Mouse (Mus musculus) embryo, embryonic 9.5 days (tissue): ENCODE results near the gene Elf2.

Experiments
- DNase-seq: peaks from one replicate; pipeline ENCODE4 v3.0.0-alpha.2; 2017; ENCODE audit errors: extremely low spot score

The Elf2 gene

DNA sequence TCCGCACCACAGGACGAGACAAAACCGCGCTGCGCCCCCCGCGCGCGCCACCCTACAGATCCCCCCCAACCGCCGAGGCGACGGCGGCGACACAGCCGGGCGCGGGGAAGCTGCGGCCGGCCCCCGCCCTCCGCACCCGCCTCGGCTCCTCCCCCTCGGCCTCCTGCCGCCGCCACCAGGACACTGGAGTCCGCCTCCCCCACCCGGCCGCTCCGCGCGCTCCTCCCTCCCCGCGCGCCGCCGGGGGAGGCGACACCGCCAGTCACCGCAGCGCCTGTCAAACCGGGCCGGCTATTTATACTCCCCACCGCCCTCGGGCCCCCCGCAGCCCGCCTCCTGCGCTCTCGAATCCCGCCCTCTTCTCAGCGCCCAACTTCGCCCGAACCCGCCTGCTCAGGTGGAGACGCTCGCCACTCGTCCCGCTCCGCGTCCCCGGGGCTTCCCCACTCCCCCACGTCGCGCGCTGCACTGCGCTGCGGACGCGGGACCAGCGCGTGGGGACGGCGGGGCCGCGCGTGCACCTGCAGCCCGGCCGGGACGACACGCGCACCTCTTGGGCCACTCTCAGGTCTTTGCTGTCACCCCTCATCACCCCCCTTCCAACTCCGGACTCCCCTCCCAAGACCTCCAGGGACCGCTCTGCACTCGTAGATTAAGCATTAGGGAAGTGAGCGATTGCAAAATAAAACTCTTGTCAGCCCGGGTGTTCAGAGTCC, at the start of gene Elf2:
TSS of gene Elf2 (minus strand) at position 112 of the 716 bp plus-strand sequence.
- DNase-seq, result peak; percentile 90

DNA sequence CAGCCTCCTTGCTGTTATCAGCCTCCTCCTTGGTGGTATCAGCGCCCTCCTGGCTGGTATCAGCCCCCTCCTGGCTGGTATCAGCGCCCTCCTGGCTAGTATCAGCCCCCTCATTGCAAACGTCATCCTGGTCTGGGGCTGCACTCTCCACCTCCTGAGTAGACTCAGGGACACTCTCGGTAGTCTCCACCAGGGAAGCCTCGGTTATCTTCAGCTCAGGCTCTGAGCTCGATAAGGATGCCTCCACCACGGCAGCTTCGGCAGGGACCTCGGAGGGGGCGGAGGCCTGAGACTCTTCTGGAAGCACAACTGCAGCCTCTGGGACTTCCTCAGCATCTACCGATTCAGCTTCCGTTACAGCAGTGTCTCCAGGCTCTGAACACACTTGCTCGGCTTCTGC, 48.4 kb upstream of the Elf2 start:
- peak; percentile 45 for DNase-seq

DNA sequence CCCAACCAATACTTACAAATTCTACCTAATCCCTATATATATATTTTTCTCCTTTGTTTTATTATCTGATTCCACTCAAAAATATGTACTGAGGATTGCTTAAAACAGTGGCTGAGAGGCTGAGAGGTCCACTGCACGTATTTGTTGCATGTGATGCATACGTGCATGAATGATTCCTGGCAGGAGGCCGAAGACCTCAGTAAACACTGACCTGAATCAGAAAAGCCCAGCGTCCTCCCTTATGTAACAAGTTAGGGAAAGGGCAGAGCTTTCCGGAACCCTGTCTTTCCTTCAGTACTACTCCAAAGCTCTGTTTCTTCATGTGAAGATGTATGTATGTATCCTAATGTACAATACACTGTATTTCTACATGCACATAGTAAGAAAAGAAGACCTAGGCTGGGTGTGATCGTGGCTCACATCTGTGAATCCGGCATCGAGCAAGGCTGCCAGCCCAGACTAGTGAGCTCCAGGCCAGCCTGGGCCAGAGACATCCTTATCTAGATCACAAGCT, 47.5 kb upstream of the Elf2 start:
- DNase-seq, result no peak

DNA sequence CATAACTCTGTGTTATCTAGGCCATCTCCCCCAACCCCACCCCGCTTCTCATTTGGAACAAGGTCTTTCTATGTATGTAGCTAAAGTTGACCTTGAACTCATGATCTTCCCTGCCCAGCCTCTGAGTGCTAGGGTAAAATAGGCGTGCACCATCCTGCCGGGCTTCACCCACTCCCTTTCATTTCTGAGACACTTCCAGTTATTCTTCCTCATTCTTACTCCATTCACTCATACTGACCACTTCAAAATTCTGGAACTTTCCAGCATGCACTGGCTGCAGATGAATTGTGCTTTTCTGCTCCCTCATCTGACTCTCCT, 46.6 kb upstream of the Elf2 start:
- no peak for DNase-seq

DNA sequence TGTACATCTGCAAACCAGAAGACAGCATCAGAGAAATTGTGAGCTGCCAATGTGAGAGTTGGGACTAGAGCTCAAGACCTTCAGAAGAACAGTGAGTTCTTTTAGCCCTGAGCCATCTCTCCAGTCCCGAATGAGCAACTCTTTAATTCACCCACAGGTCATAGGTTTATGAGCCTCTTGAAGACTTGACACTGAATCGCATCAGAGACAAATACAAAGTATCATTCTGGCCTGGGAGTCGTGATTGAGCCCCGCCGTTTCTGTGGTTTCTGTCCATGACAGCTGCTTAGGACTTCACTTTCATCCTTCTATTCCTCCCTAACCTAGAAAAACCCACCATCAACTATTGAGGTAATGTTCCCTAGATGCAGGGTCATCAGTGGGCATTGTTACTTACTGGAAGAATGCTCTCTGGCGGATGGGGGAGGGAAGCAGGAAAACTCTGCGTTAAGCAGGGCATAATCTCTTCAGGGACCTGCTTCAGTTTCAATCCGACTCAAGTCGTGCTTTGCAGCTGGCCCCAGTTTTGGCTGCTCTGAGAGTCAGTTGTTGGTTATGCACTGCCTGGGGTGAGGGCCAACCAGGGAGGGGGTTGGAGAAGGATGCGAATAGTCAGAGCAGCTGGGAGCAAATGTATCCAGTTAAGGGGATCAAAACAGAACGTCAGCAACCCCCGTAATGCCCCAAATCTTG, 46.1 kb upstream of the Elf2 start:
- DNase-seq, result no peak

DNA sequence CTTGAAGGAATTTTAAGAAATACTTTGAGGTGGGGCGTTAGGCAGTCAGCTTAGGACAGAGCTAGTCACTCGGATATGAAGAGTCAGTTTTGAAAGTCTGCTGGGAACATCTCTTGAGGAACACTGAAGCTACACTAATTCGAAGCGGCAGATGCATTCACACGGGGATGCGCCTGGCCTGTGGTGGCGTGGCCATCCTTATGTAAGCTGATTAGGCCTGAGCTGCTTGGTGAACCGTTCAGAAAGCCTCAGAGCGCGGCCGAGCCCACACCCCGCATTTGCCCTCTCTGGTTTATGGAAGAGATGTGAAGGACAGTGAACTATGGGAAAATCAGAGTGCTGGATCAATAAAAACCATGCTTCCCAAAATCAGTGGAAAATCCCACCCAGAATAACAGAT, 42.9 kb upstream of the Elf2 start:
- DNase-seq, result no peak

DNA sequence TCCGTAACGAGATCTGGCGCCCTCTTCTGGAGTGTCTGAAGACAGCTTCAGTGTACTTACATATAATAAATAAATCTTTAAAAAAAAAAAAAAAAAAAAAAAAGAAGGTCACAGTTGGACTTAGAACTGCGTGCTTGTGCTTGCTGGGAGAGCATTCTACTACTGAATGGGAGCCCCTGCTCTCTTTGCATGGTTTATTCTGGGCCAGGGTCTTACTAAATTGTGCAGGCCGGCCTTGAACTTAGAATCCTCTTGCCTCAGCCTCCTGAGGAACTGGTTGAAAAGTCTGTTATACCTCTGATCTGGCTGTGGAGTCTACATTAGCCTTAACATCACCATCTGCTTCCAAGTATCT, 40.2 kb upstream of the Elf2 start:
- no peak for DNase-seq

DNA sequence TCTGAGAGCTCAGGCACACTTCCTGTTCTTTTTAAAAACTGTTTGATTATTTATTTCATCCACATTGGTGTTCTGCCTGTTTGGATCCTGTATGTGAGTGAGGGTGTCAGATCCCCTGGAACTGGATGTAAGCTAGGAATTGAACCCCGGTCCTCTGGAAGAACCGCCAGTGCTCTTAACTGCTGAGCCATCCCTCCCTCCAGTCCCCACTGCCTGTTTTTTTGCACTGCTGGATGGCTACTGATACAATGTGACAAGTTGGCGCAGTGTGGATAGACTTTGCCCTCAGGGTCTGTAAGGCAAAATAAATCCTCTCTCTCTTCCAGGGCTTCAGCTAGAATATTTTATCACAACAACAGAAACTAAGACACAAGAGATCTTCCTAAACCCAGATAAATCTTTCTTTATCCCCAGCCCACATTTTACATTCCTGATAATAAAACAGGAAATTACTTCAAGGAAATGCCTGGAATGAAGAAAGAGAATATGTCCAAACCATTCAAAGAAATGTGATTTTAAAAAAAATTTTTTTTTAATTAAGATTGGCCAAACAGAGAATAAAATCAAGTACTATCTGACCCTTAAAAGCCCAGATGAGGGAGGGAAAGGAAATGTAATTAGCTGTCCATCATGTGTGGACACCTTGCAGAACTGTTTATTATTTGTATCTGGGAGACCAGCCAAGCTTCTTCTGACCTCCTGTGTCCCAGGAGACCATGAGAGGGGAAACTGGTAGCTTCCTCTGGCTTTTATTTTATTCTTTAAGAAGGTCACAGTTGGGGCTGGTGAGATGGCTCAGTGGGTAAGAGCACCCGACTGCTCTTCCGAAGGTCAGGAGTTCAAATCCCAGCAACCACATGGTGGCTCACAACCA, 39.6 kb upstream of the Elf2 start:
- no peak for DNase-seq

DNA sequence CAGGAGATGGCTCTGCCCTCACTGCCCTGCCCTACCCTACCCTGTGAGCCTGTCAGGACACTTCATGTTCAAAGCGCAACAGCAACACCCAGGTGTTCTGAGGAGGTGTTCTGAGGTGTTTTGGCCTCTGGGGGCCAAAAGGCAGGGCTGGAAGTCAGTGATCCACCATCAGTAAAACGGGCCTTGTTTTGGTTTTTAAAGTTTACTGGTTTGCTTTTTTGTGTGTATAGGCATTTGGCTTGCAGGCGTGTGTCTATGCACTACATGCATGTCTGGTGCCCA, 38.1 kb upstream of the Elf2 start:
- no peak for DNase-seq

DNA sequence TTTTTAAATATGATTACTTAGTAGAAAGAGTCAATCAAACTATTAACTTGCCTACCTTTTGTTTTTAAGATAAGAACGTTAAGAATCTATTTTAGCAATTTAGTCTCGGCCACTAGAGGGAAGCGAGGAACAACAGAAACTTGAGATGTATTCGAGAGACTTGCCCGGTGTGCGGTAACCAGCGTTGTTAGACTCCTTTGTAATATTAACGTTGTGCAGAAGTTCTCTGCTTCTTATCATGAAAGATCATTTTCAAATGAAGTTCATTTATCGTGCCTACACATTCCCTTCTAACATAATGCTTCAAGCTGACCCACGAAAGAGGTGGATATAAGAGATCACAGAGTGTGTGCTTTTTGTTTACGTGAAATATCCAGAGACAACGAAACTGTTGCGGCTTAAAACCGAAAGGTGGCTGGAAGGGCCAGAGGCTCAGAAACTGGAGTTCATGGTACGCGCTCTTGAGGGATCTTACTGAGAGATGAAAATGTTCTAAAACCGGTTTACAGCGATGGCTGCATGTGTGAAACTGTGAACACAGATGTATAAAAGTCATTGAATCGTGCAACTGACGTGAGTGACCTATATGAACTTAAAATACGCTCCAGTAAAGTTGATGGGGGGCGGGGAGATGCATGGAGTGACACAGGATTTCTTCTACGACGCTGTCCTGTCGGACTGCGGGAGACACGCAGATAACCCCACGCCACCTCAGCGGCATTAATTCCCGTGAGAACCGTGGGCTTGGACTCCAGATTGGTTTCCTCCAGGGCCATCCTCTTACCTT, 37.6 kb upstream of the Elf2 start:
- DNase-seq, result peak; percentile 50

DNA sequence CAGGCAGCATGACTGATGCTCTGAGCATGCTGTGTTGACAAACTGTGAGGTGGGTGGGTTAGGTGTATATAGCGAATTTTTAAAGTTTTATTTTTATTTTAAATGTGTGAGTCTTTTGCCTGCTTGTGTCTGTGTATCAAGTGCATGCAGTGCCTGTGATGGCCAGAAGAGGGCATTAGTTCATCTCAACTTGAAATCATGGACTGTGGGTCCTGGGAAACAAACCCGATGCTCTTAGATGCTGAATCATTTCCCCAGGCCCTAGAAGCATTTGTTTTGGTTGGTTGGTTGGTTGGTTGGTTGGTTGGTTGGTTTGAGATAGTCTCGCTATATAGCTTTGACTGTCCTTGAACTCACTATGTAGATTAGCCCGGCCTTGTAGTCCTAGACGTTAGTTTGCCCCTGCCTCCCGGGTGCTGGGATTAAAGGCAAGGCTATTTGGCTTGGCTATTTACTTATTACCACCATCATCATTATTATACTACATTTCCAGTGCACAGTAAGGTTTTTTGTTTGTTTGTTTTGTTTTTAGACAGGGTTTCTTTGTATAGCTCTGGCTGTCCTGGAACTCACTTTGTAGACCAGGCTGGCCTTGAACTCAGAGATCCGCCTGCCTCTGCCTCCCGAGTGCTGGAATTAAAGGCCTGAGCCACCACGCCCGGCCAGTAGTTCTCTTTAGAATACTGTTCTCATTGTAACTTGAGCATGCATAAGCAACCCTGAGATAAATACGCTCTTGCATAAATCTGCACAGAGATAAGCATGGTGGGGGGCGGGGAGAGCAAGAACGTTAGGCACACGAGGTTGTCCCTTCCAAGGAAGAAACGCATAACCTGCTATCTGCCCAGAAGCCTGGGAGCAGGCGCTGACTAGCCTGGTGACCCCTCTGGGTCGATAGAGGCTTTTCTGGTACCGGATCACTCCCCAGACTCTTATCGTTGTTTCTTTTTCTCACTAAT, 35.1 kb upstream of the Elf2 start:
- no peak for DNase-seq

DNA sequence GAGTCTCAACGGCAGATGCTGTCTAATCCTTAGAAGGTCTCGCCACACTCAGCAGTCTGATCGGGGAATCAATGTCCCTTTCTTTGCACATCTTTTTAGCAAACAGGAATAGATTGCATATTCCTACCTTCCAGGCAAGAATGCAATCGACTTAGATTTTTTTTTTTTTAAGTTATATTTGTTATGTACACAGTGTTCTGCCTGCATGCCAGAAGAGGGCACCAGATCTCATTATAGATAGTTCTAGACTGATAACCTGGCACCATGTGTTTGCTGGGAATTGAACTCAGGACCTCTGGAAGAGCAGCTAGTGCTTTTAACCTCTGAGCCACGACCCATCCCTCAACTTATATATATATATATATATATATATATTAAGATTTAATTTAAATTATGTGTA, 33.1 kb upstream of the Elf2 start:
- no peak for DNase-seq

DNA sequence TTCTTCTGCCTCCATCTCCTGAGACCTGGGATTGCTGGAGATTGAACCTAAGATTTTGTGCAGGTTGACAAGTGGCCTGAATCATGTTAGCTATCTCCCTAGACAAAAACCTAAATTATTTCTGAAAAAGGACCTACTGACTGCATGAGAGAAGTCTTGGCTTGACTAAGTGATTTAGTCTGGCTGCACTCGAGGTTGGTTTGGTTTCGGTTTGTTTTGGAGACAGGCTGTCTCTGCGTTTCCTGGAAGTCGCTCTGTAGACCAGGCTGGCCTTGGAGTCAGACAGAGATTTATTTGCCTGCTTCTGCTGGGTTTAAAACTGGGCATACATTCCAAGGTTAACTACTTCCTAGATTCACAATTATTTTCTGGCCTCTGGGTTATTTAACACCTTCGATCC, 32.4 kb upstream of the Elf2 start:
- no peak for DNase-seq

DNA sequence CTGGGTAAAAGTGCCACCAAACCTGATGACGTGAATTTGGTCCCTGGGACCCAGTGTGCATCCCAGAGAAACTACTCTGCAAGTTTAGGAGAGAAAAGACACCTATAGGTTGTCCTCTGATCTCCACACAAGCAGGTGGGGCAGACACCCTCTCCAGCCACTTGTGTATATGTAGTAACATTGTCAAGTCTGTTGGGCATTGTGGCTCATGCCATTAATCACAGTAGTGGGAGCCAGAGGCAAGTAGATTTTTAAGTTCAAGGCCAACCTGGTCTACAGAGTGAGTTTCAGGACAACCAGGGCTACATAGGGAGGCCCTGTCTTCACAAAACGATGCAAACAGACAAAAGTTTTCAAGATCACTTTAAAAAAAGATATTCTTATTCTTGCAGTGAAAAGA, 31.4 kb upstream of the Elf2 start:
- no peak for DNase-seq

DNA sequence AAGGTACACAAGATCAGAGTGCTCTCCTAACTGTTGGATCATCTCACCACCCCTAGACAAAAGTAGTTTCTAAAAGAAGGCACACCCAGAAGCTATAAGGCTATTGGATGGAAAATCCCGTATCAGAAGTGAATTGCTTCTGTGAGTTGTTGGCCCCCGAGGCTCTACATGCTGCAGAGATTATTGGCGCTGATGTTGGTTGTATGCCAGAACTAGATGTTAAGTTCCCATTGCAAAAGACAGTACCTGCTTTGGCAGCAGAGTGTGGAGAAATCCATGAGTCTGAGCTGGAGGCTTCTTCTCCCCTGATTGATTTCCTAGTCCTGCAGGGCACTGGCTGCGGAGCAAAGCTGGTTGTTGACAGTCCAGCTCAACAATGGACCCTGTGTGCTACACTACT, 27.5 kb upstream of the Elf2 start:
- DNase-seq, result no peak

DNA sequence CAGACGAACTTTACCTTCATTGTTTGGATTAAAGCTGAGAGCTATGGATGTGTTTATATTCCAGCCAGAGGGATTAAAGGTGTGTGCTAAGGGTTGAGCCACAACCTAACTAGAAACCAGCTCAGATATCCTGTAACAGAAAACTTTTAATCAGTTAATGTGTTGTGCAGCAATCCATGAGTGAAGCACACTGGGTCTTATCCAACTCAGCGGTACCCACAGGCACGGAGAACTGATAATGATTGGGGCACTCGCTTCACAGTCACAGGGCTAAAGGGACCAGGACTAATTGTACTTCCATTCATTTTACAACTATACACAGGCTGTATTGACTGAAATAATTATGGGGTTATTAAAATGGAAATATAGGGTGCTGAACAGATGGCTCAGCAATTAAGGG, 26.5 kb upstream of the Elf2 start:
- no peak for DNase-seq

DNA sequence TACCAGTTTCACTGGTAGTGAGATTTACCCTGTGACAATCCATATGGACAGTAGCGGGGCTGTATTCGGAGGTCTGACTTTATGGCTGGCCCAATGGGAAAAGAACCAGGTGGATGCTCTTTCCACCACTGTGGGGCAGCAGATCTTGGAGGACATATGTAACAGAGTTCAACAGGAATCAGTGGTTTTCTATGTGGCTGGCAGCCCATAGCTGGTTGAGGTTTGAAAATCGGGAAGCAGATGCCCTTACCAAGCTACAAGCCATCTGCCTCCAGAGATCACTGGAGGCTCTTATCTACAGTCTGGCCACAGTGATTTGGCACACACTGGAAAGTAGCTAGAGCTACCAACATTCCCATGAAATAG, 25.0 kb upstream of the Elf2 start:
- no peak for DNase-seq

DNA sequence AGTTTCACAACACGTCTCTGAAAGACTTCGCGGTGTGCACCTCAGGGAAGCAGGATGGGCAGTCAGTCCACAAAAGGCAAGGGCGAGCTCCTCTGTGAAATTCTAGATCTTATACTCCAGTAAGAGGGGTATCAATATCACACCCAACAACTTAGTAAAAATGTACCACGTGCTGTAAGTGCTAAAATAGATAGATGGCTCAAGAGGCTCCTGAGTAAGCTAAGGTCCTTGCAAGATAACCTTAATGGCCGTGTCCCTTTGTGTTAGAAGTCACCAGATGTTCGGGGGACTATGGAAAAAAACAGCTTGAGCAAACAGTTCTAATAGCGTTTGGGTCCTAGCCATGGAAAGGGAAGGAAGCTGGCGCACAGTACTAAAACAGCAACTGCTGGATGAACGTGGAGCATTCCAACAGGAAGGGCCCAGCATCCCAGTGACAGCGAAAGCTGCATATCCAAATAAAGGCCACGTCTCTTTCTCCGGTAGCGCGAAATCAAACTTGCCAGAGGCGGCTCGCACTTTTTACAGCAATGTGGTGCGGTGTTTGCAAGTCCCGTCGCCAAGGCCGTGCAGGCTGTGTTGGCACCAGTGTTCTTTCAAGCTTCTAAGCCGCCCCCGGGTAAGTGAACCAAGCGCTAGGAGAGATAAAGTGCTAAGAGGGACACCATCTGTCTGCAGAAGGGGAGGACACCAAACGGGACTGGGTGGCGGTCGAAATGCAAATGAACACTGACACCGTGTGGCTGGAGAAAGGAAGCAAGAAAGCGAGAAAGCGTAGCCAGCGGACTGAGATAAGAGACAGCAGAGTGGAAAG, 24.4 kb upstream of the Elf2 start:
- DNase-seq, result peak; percentile 84

DNA sequence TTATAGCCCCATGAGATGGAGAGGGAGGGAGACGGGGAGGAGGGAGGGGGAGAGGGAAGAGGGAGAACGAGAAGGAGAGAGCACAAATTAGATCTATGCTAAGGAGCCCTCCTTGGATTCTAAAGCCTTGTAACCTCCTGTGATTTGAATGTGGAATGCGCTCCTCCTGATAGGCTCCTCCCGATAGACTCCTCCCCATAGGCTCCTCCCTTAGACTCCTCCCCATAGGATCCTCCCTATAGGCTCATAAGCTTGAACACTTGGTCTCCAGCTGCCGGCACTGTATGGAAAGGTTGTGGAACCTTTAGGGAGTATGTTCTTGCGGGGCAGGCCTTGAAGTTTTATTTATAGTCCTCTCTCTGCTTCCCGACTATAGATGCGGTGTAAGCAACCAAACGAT, 20.6 kb upstream of the Elf2 start:
- peak; percentile 42 for DNase-seq
